9 mouse cellular contexts compared by ENCODE assay signal in genomic region chr5:105858754-105859694, GRCm38 (mm10). TPM values are rescaled to one million over a fixed set of nuclear protein-coding genes. Genes with fewer than 3 reads are reported as not detected.
DNase-seq lines count a peak whose midpoint lies in the region; ATAC-seq and TF ChIP-seq lines count a peak whose summit lies in the region.
"Had no signal": no experiment of that assay in that cellular context is flagged by ENCODE, and none has a peak within 500 bp of the region (broad histone marks: within the 10 kb centered on the region; RNA-seq: fewer than 3 reads in every experiment).

No protein-coding gene starts in this region.

- H3K9me3 ChIP-seq in ES-Bruce4 (replicated peaks; ENCODE audit: control insufficient read depth, insufficient read depth, low read length, poor library complexity, severe bottlenecking) = no peaks in the 10 kb centered on the region
- H3K9me3 ChIP-seq in heart, postnatal 0 days (replicated peaks; ENCODE audit: control insufficient read depth, low read length) = no peaks in the 10 kb centered on the region
- no peaks in the 10 kb centered on the region for H3K9me3 ChIP-seq in liver, embryonic 15.5 days (replicated peaks)
- H3K9me3 ChIP-seq: neural tube, embryonic 13.5 days had no signal

- 0 out of 2 replicates have a peak, but pooled peaks have one; percentile 39 for ATAC-seq in heart, postnatal 0 days (ENCODE audit: insufficient read depth, low read depth)
- no peak for ATAC-seq in liver, embryonic 15.5 days (ENCODE audit: insufficient read depth)
- ATAC-seq in megakaryocyte-erythroid progenitor cell, adult 5-6 weeks (replicated peaks; ENCODE audit: low FRiP score, low TSS enrichment, poor library complexity, severe bottlenecking) = no peak
- no peak for ATAC-seq in frontal cortex, adult (ENCODE audit: low TSS enrichment)

- H3K4me3 ChIP-seq in ES-Bruce4 (ENCODE audit: low read depth, low read length) = no peak overlapping the region
- no peak overlapping the region for H3K4me3 ChIP-seq in heart, postnatal 0 days (ENCODE audit: low read depth, low read length)
- no peak overlapping the region for H3K4me3 ChIP-seq in liver, embryonic 15.5 days (replicated peaks)
- H3K4me3 ChIP-seq: neural tube, embryonic 13.5 days had no signal

- H3K27me3 ChIP-seq in ES-Bruce4 (ENCODE audit: control insufficient read depth, insufficient read depth, low read length, poor library complexity, severe bottlenecking) = no peaks in the 10 kb centered on the region
- no peaks in the 10 kb centered on the region for H3K27me3 ChIP-seq in heart, postnatal 0 days (ENCODE audit: control insufficient read depth, insufficient read depth, low read length)
- no peaks in the 10 kb centered on the region for H3K27me3 ChIP-seq in liver, embryonic 15.5 days
- H3K27me3 ChIP-seq: neural tube, embryonic 13.5 days had no signal

- H3K4me1 ChIP-seq in ES-Bruce4 (ENCODE audit: control insufficient read depth, insufficient read depth, low read length) = no peaks in the 10 kb centered on the region
- no peaks in the 10 kb centered on the region; the same call in 1 of the 2 replicates for H3K4me1 ChIP-seq in heart, postnatal 0 days (ENCODE audit: control insufficient read depth, insufficient read depth)
- peaks cover 15% of the 10 kb centered on the region for H3K4me1 ChIP-seq in liver, embryonic 15.5 days (replicated peaks)
- H3K4me1 ChIP-seq: neural tube, embryonic 13.5 days had no signal

- peak overlapping the region; percentile 88 for H3K27ac ChIP-seq in ES-Bruce4 (ENCODE audit: insufficient read depth, low read length)
- H3K27ac ChIP-seq in heart, postnatal 0 days (ENCODE audit: low read depth) = peak overlapping the region; percentile 61
- 0 out of 2 replicates have a peak overlapping the region, but pooled peaks have one; percentile 19 for H3K27ac ChIP-seq in liver, embryonic 15.5 days (replicated peaks)
- H3K27ac ChIP-seq: neural tube, embryonic 13.5 days had no signal

- H3K9ac ChIP-seq in ES-Bruce4 (ENCODE audit: low read depth, poor library complexity, severe bottlenecking) = peak overlapping the region; percentile 40
- no peak overlapping the region for H3K9ac ChIP-seq in heart, postnatal 0 days (replicated peaks; ENCODE audit: low read depth, low read length)
- no peak overlapping the region for H3K9ac ChIP-seq in liver, embryonic 15.5 days
- H3K9ac ChIP-seq: neural tube, embryonic 13.5 days had no signal

- TF ChIP-seq CTCF in ES-Bruce4 (IDR thresholded peaks at IDR 0.05; ENCODE audit: low read depth, low read length) = no peak
- TF ChIP-seq CTCF in heart, postnatal 0 days (IDR thresholded peaks at IDR 0.05; ENCODE audit: low read depth) = no peak

- no peaks in the 10 kb centered on the region for H3K36me3 ChIP-seq in ES-Bruce4 (ENCODE audit: control insufficient read depth, insufficient read depth, low read length, poor library complexity, severe bottlenecking)
- no peaks in the 10 kb centered on the region for H3K36me3 ChIP-seq in heart, postnatal 0 days (replicated peaks; ENCODE audit: control insufficient read depth, insufficient read depth, low read length)
- no peaks in the 10 kb centered on the region for H3K36me3 ChIP-seq in liver, embryonic 15.5 days (replicated peaks)
- H3K36me3 ChIP-seq: neural tube, embryonic 13.5 days had no signal

- no peak for TF ChIP-seq POLR2A in ES-Bruce4 (IDR thresholded peaks at IDR 0.05; ENCODE audit: insufficient read depth, low read length)

- peak; percentile 51 for DNase-seq in adrenal gland, adult 8-10 months
- no peak for DNase-seq in heart, postnatal 0 days (ENCODE audit: low spot score)
- no peak for DNase-seq in layer of hippocampus, adult 8-10 months (ENCODE audit: low spot score in 2 of 2)
- DNase-seq in ovary, postnatal 14 days (ENCODE audit: low spot score) = no peak

- 73% methylated on average over 8 of the region's 8 CpGs for WGBS in heart, postnatal 0 days
- 56% methylated on average over 8 of the region's 8 CpGs for WGBS in liver, embryonic 15.5 days (ENCODE audit: insufficient replicate concordance)

- no peak overlapping the region for H3K4me2 ChIP-seq in heart, postnatal 0 days (ENCODE audit: low read depth, low read length)
- no peak overlapping the region for H3K4me2 ChIP-seq in liver, embryonic 15.5 days
- H3K4me2 ChIP-seq: neural tube, embryonic 13.5 days had no signal

- TF ChIP-seq EP300 in ES-Bruce4 (IDR thresholded peaks at IDR 0.05; ENCODE audit: insufficient read depth, low read depth, low read length) = peak; percentile 87
- TF ChIP-seq EP300 in heart, postnatal 0 days (IDR thresholded peaks at IDR 0.05; ENCODE audit: low read depth) = no peak

RNA-seq across cellular contexts. Expression of gene Zfp326, which starts 17.3 kb away (rescaled TPM):
- polyA plus RNA-seq in ES-Bruce4 (2011; ENCODE audit: insufficient read depth, insufficient read length, low read depth, missing spikeins) = 42.6 and 44.8 TPM in 2 replicates
- 10 to 100 TPM; 17.0 to 31.9 (median 26.2) TPM for total RNA-seq in adrenal gland, adult 8-10 months (2022)
- total RNA-seq in heart, postnatal 0 days (2014; rRNA removed; ENCODE audit: low replicate concordance) = 1.8 and 14.6 TPM in 2 replicates
- 24.5 and 26.7 TPM in 2 replicates for polyA plus RNA-seq in heart, postnatal 0 days (2015; fragmentation: Nextera tagmentation; extraction: Ambion mirVana)
- polyA plus RNA-seq in liver, embryonic 15.5 days (2015; fragmentation: Nextera tagmentation; extraction: Ambion mirVana) = 5.5 and 5.6 TPM in 2 replicates
- total RNA-seq in layer of hippocampus, adult 8-10 months (2022) = 10 to 100 TPM; 27.6 to 44.9 (median 35.3) TPM
- total RNA-seq in megakaryocyte-erythroid progenitor cell, adult 5-6 weeks (2014; fragmentation: Nextera tagmentation) = 18.3 and 41.6 TPM in 2 replicates
- total RNA-seq in megakaryocyte-erythroid progenitor cell, adult 5-6 weeks (2017) = 30.3 and 36.2 TPM in 2 replicates

Comparison
In these comparisons a context has a peak if more than half of its experiments do, and no peak if none do; other contexts are left out.
1. H3K27ac ChIP-seq: peak in every context shown above with its lines; median percentile 88 in ES-Bruce4; 61 in heart, postnatal 0 days; 19 in liver, embryonic 15.5 days.